Comparison of ENCODE assay signal across 8 mouse cellular contexts in the genomic region with DNA sequence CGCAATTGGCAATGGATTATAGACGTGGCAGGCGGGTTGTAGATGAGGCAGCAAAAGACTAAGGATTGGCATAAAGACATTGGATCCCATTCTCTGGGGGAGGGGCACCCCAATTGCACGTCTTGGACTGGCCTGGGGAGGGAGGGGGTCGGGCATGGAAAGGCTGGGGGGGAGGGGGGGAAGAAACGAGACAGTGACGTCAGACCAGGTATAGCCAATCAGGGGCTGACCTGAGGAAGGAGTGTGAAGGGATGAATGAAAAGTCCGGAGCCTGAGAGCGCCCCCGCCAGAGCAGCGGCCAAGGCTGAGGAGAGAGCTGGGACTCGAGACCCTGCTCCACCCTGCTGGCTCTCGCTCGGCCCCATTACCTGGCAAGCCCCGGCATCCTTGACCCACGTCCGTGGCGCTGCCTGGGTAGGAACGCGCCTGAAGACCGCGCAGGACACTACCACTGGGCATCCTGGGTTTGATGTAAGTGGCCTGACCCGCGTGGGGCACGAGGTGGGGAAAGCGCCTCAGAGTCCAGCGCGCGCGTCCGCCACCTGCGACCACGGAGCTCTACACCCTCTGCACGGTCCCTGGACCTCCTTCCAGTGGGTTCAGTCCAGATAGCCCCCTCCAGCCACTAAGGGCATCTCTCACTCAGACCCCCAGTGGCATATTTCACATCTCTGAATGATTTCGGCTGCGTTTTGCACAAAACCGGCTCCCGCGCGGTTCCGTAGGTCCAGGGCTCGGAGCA. TPM values are rescaled to one million over a fixed set of nuclear protein-coding genes. Genes with fewer than 3 reads are reported as not detected.
DNase-seq lines count a peak whose midpoint lies in the region; ATAC-seq and TF ChIP-seq lines count a peak whose summit lies in the region.

No protein-coding gene starts in this region.

- no peaks in the 10 kb centered on the region for H3K9me3 ChIP-seq in hindbrain, embryonic 11.5 days (ENCODE audit: control insufficient read depth, low read length)
- no peaks in the 10 kb centered on the region for H3K9me3 ChIP-seq in liver, postnatal 0 days (ENCODE audit: low read length)

- no peaks in the 10 kb centered on the region for H3K36me3 ChIP-seq in hindbrain, embryonic 11.5 days (ENCODE audit: control insufficient read depth, insufficient read depth, low read length)
- H3K36me3 ChIP-seq in liver, postnatal 0 days (replicated peaks; ENCODE audit: insufficient read depth, low read length), result no peaks in the 10 kb centered on the region

- H3K4me3 ChIP-seq in hindbrain, embryonic 11.5 days (ENCODE audit: low read depth, low read length), result peak overlapping the region; percentile 52
- peak overlapping the region; percentile 40 for H3K4me3 ChIP-seq in liver, postnatal 0 days (ENCODE audit: low read depth, low read length)

- no peaks in the 10 kb centered on the region; the same call in none of the 2 replicates for H3K4me1 ChIP-seq in hindbrain, embryonic 11.5 days (replicated peaks; ENCODE audit: control insufficient read depth, insufficient read depth, low read length)
- peaks cover 8% of the 10 kb centered on the region for H3K4me1 ChIP-seq in liver, postnatal 0 days (ENCODE audit: insufficient read depth)

- WGBS in hindbrain, embryonic 11.5 days, result under 1% methylated on average over 36 of the region's 42 CpGs
- 5% methylated on average over 42 of the region's 42 CpGs for WGBS in liver, postnatal 0 days (ENCODE audit: insufficient replicate concordance)

- peaks cover 71% of the 10 kb centered on the region for H3K27me3 ChIP-seq in hindbrain, embryonic 11.5 days (ENCODE audit: control insufficient read depth, insufficient read depth, low read length)
- H3K27me3 ChIP-seq in liver, postnatal 0 days (ENCODE audit: insufficient read depth, low read length), result peaks cover 84% of the 10 kb centered on the region

- no peak for TF ChIP-seq CTCF in liver, postnatal 0 days (IDR thresholded peaks at IDR 0.05; ENCODE audit: low read depth)

- peak; percentile 85 for ATAC-seq in hindbrain, embryonic 11.5 days (ENCODE audit: low FRiP score)
- no peak for ATAC-seq in liver, postnatal 0 days

- H3K27ac ChIP-seq in hindbrain, embryonic 11.5 days (ENCODE audit: low read depth, low read length), result peak overlapping the region; percentile 68
- H3K27ac ChIP-seq in liver, postnatal 0 days (ENCODE audit: low read depth), result no peak overlapping the region

- DNase-seq in left cerebral cortex, adult 18-20 months (ENCODE audit: low spot score in 2 of 2), result peak; percentile 78 to 84
- no peak for DNase-seq in left cerebral cortex, adult 11 months (ENCODE audit: low spot score)
- peak; percentile 89 for DNase-seq in cerebellum, adult 9-10 months
- peak; percentile 76 for DNase-seq in hindbrain, embryonic 11.5 days (ENCODE audit: low spot score)
- DNase-seq in liver, postnatal 0 days, result no peak
- DNase-seq in natural killer cell, adult 2 months (ENCODE audit: low spot score in 2 of 2), result no peak
- no peak for DNase-seq in gastrocnemius, postnatal 10 days
- DNase-seq in T-cell, adult 2 months (ENCODE audit: low spot score), result no peak

- H3K4me2 ChIP-seq in hindbrain, embryonic 11.5 days (replicated peaks; ENCODE audit: low read depth, low read length), result peak overlapping the region; percentile 53
- H3K4me2 ChIP-seq in liver, postnatal 0 days (ENCODE audit: low read depth, low read length), result peak overlapping the region; percentile 67

- no peak for TF ChIP-seq EP300 in liver, postnatal 0 days (IDR thresholded peaks at IDR 0.05; ENCODE audit: low read depth)

- H3K9ac ChIP-seq in hindbrain, embryonic 11.5 days (ENCODE audit: low read depth, low read length), result peak overlapping the region; percentile 86
- no peak overlapping the region for H3K9ac ChIP-seq in liver, postnatal 0 days (replicated peaks)

RNA-seq across cellular contexts. Expression of gene Rhbg, which starts 40.1 kb away (rescaled TPM):
- not detected for total RNA-seq in left cerebral cortex, adult 18-20 months (2021)
- polyA plus RNA-seq in hindbrain, embryonic 11.5 days (2014; fragmentation: Nextera tagmentation; extraction: Ambion mirVana), result 0.13 and 0.25 TPM in 2 replicates
- 6.5 and 7.0 TPM in 2 replicates for polyA plus RNA-seq in liver, postnatal 0 days (2015; fragmentation: Nextera tagmentation; extraction: Ambion mirVana)
- total RNA-seq in gastrocnemius, postnatal 10 days (2021), result not detected

Comparison
In these comparisons a context has a peak if more than half of its experiments do, and no peak if none do; other contexts are left out.
1. DNase-seq: peak in left cerebral cortex, adult 18-20 months (2 of 2), cerebellum, adult 9-10 months (single experiment) and hindbrain, embryonic 11.5 days (single experiment); none in left cerebral cortex, adult 11 months (single experiment), liver, postnatal 0 days (single experiment), natural killer cell, adult 2 months (0 of 2), gastrocnemius, postnatal 10 days (single experiment) and T-cell, adult 2 months (single experiment).